Mouse (Mus musculus): Measurements from ENCODE around the gene Ugt1a8. TPM values are rescaled to one million over a fixed set of nuclear protein-coding genes. Genes with fewer than 3 reads are reported as not detected.
"Not testable (repeated sequence)": the region's sequence is repeated elsewhere in the genome, so short reads cannot be mapped to it uniquely, and the experiment has no call there.

Ugt1a8 gene
- polyA plus RNA-seq, 1 experiment from 2014 or later, result not detected

- no peaks in the 10 kb centered on the region for H3K4me1 ChIP-seq
- no peak for ATAC-seq (replicated peaks; ENCODE audit: low FRiP score)
- no peak overlapping the region for H3K4me2 ChIP-seq
- 75% methylated on average over 9 of the region's 9 CpGs for WGBS
- no peaks in the 10 kb centered on the region for H3K27me3 ChIP-seq
- H3K36me3 ChIP-seq, result no peaks in the 10 kb centered on the region
- H3K4me3 ChIP-seq (replicated peaks), result no peak overlapping the region
- no peak overlapping the region for H3K9ac ChIP-seq
- H3K9me3 ChIP-seq (replicated peaks), result peaks cover 41% of the 10 kb centered on the region
- H3K27ac ChIP-seq, result no peak overlapping the region
Observed at GRCm38 (mm10) chr1:88218051-88218450, 130.4 kb downstream of the Ugt1a8 start.

- H3K4me1 ChIP-seq, result no peaks in the 10 kb centered on the region
- H3K4me3 ChIP-seq (replicated peaks), result no peak overlapping the region
- no peaks in the 10 kb centered on the region for H3K36me3 ChIP-seq
- no peak for ATAC-seq (replicated peaks; ENCODE audit: low FRiP score)
- H3K27me3 ChIP-seq, result no peaks in the 10 kb centered on the region
- no peak overlapping the region for H3K4me2 ChIP-seq
- WGBS, result 52% methylated on average over 4 of the region's 4 CpGs
- H3K27ac ChIP-seq, result no peak overlapping the region
- H3K9ac ChIP-seq, result no peak overlapping the region
- peaks cover 36% of the 10 kb centered on the region for H3K9me3 ChIP-seq (replicated peaks)
Observed at GRCm38 (mm10) chr1:88218591-88218990, 131.0 kb downstream of the Ugt1a8 start.

GRCm38 (mm10) chr1:88219054-88219453 is 131.4 kb downstream of the Ugt1a8 start:
- peaks cover 31% of the 10 kb centered on the region for H3K9me3 ChIP-seq (replicated peaks)
- no peak overlapping the region for H3K9ac ChIP-seq
- H3K4me2 ChIP-seq, result no peak overlapping the region
- no peak for ATAC-seq (replicated peaks; ENCODE audit: low FRiP score)
- H3K36me3 ChIP-seq, result no peaks in the 10 kb centered on the region
- H3K27me3 ChIP-seq, result no peaks in the 10 kb centered on the region
- WGBS, result 14% methylated on average over 1 of the region's 1 CpGs
- H3K4me1 ChIP-seq, result no peaks in the 10 kb centered on the region
- no peak overlapping the region for H3K27ac ChIP-seq
- no peak overlapping the region for H3K4me3 ChIP-seq (replicated peaks)

GRCm38 (mm10) chr1:88220336-88220735 is 132.7 kb downstream of the Ugt1a8 start:
- Histone ChIP-seq H3K4me3 (replicated peaks) (no peak overlapping the region), H3K27me3 (no peaks in the 10 kb centered on the region), H3K4me2 (no peak overlapping the region), H3K9ac (no peak overlapping the region), H3K9me3 (replicated peaks) (peaks cover 21% of the 10 kb centered on the region), H3K4me1 (no peaks in the 10 kb centered on the region), H3K27ac (no peak overlapping the region), H3K36me3 (no peaks in the 10 kb centered on the region)
- ATAC-seq (replicated peaks; ENCODE audit: low FRiP score), result no peak

- Histone ChIP-seq H3K9ac (no peak overlapping the region), H3K4me1 (no peaks in the 10 kb centered on the region), H3K36me3 (no peaks in the 10 kb centered on the region), H3K4me2 (no peak overlapping the region), H3K27me3 (no peaks in the 10 kb centered on the region), H3K9me3 (replicated peaks) (peaks cover 25% of the 10 kb centered on the region), H3K4me3 (replicated peaks) (no peak overlapping the region), H3K27ac (no peak overlapping the region)
- no peak for ATAC-seq (replicated peaks; ENCODE audit: low FRiP score)
- 57% methylated on average over 2 of the region's 2 CpGs for WGBS
Observed at GRCm38 (mm10) chr1:88222216-88222615, 134.6 kb downstream of the Ugt1a8 start.

GRCm38 (mm10) chr1:88223011-88223515 is 135.4 kb downstream of the Ugt1a8 start:
- H3K9me3 ChIP-seq (replicated peaks), result peaks cover 27% of the 10 kb centered on the region
- H3K4me1 ChIP-seq; H3K4me2 ChIP-seq; H3K9ac ChIP-seq; H3K36me3 ChIP-seq; ATAC-seq (replicated peaks; ENCODE audit: low FRiP score); H3K27me3 ChIP-seq; H3K27ac ChIP-seq; H3K4me3 ChIP-seq (replicated peaks): not testable (repeated sequence)

GRCm38 (mm10) chr1:88223591-88223990 is 136.0 kb downstream of the Ugt1a8 start:
- peaks cover 32% of the 10 kb centered on the region for H3K9me3 ChIP-seq (replicated peaks)
- no peaks in the 10 kb centered on the region for H3K4me1 ChIP-seq
- no peak overlapping the region for H3K4me3 ChIP-seq (replicated peaks)
- 60% methylated on average over 1 of the region's 1 CpGs for WGBS
- no peaks in the 10 kb centered on the region for H3K36me3 ChIP-seq
- no peak overlapping the region for H3K4me2 ChIP-seq
- no peaks in the 10 kb centered on the region for H3K27me3 ChIP-seq
- ATAC-seq (replicated peaks; ENCODE audit: low FRiP score), result no peak
- H3K27ac ChIP-seq, result no peak overlapping the region
- H3K9ac ChIP-seq, result no peak overlapping the region

GRCm38 (mm10) chr1:88224029-88224776 is 136.6 kb downstream of the Ugt1a8 start:
- WGBS, result 68% methylated on average over 2 of the region's 2 CpGs
- H3K4me2 ChIP-seq, result no peak overlapping the region
- no peak overlapping the region for H3K4me3 ChIP-seq (replicated peaks)
- no peak overlapping the region for H3K27ac ChIP-seq
- no peak for ATAC-seq (replicated peaks; ENCODE audit: low FRiP score)
- peaks cover 38% of the 10 kb centered on the region for H3K9me3 ChIP-seq (replicated peaks)
- no peaks in the 10 kb centered on the region for H3K4me1 ChIP-seq
- H3K9ac ChIP-seq, result no peak overlapping the region
- H3K27me3 ChIP-seq, result no peaks in the 10 kb centered on the region
- H3K36me3 ChIP-seq, result no peaks in the 10 kb centered on the region

- H3K4me1 ChIP-seq; H3K27ac ChIP-seq; H3K4me2 ChIP-seq; H3K4me3 ChIP-seq (replicated peaks); H3K27me3 ChIP-seq; ATAC-seq (replicated peaks; ENCODE audit: low FRiP score); H3K36me3 ChIP-seq; H3K9ac ChIP-seq: not testable (repeated sequence)
- peaks cover 49% of the 10 kb centered on the region for H3K9me3 ChIP-seq (replicated peaks)
- WGBS, result 37% methylated on average over 2 of the region's 2 CpGs
Observed at GRCm38 (mm10) chr1:88225301-88225700, 137.7 kb downstream of the Ugt1a8 start.

- Histone ChIP-seq H3K4me2 (no peak overlapping the region), H3K4me3 (replicated peaks) (no peak overlapping the region), H3K9me3 (replicated peaks) (peaks cover 54% of the 10 kb centered on the region), H3K27ac (no peak overlapping the region), H3K9ac (no peak overlapping the region), H3K27me3 (no peaks in the 10 kb centered on the region), H3K36me3 (no peaks in the 10 kb centered on the region), H3K4me1 (no peaks in the 10 kb centered on the region)
- no peak for ATAC-seq (replicated peaks; ENCODE audit: low FRiP score)
Observed at GRCm38 (mm10) chr1:88225741-88226140, 138.1 kb downstream of the Ugt1a8 start.

GRCm38 (mm10) chr1:88226670-88227379 is 139.2 kb downstream of the Ugt1a8 start, which contains the start of gene Mroh2a:
Gene Mroh2a (plus strand): TSS chr1:88226986.
- no peak within 1 kb of the TSS for H3K9ac ChIP-seq
- H3K4me2 ChIP-seq, result no peak within 1 kb of the TSS
- H3K36me3 ChIP-seq, result no peaks in the 10 kb centered on the region
- H3K27me3 ChIP-seq, result no peaks in the 10 kb centered on the region
- ATAC-seq (replicated peaks; ENCODE audit: low FRiP score), result no peak
- no peaks in the 10 kb centered on the region for H3K4me1 ChIP-seq
- H3K4me3 ChIP-seq (replicated peaks), result no peak within 1 kb of the TSS
- WGBS, result 58% methylated on average over 5 of the region's 5 CpGs
- H3K9me3 ChIP-seq (replicated peaks), result peaks cover 63% of the 10 kb centered on the region
- H3K27ac ChIP-seq, result no peak within 1 kb of the TSS

- no peak overlapping the region for H3K27ac ChIP-seq
- no peak overlapping the region for H3K4me2 ChIP-seq
- 63% methylated on average over 2 of the region's 2 CpGs for WGBS
- no peaks in the 10 kb centered on the region for H3K4me1 ChIP-seq
- no peak overlapping the region for H3K9ac ChIP-seq
- H3K4me3 ChIP-seq (replicated peaks), result no peak overlapping the region
- no peaks in the 10 kb centered on the region for H3K27me3 ChIP-seq
- peaks cover 70% of the 10 kb centered on the region for H3K9me3 ChIP-seq (replicated peaks)
- H3K36me3 ChIP-seq, result no peaks in the 10 kb centered on the region
- ATAC-seq (replicated peaks; ENCODE audit: low FRiP score), result no peak
Observed at GRCm38 (mm10) chr1:88227482-88227881, 139.9 kb downstream of the Ugt1a8 start.

All from kidney, embryonic 15.5 days (tissue).